14 mouse cellular contexts compared by ENCODE assay signal in genomic region chr7:64296286-64297010, GRCm38 (mm10). TPM values are rescaled to one million over a fixed set of nuclear protein-coding genes. Genes with fewer than 3 reads are reported as not detected.
DNase-seq lines count a peak whose midpoint lies in the region; TF ChIP-seq lines count a peak whose summit lies in the region.
"Had no signal": no experiment of that assay in that cellular context is flagged by ENCODE, and none has a peak within 500 bp of the region (broad histone marks: within the 10 kb centered on the region; RNA-seq: fewer than 3 reads in every experiment).

No protein-coding gene starts in this region.

- H3K4me3 ChIP-seq in layer of hippocampus, adult 2 months, result no peak overlapping the region
- H3K4me3 ChIP-seq: embryonic facial prominence, embryonic 12.5 days; megakaryocyte, embryonic 14.5 days had no signal

- peak overlapping the region; percentile 64 for H3K27ac ChIP-seq in layer of hippocampus, adult 2 months
- H3K27ac ChIP-seq: embryonic facial prominence, embryonic 12.5 days; stomach, postnatal 0 days had no signal

- TF ChIP-seq CTCF in layer of hippocampus, adult 2 months (conservative IDR thresholded peaks at IDR 0.05), result no peak

- DNase-seq in cerebellum, postnatal 10 days, result peak; percentile 17 to 34
- DNase-seq in cerebellum, adult 8-10 months, result no peak
- DNase-seq in layer of hippocampus, adult 2 months (ENCODE audit: low spot score in 2 of 2), result no peak
- no peak for DNase-seq in layer of hippocampus, postnatal 25 days (ENCODE audit: extremely low spot score in 1 of 2, low spot score in 1 of 2)
- peak; percentile 44 to 49 for DNase-seq in right cerebral cortex, postnatal 10 days (ENCODE audit: low spot score in 2 of 2)
- DNase-seq in right cerebral cortex, postnatal 25 days, result no peak
- DNase-seq in telencephalon, adult 2 months (ENCODE audit: low read depth, low spot score), result peak; percentile 33
- DNase-seq in cerebellum, postnatal 25 days, result no peak
- DNase-seq: gastrocnemius, postnatal 25 days; heart, postnatal 4 days; kidney, adult 9 months had no signal

RNA-seq across cellular contexts. Expression of gene Mtmr10, which starts 9.0 kb away (rescaled TPM):
- 10 to 100 TPM; 14.9 to 18.7 TPM for total RNA-seq in layer of hippocampus, adult 2 months (2021)
- total RNA-seq in layer of hippocampus, postnatal 25 days (2021), result 10 to 100 TPM; 16.6 to 18.7 TPM

Comparison
In these comparisons a context has a peak if more than half of its experiments do, and no peak if none do; other contexts are left out.
1. DNase-seq: peak in cerebellum, postnatal 10 days (2 of 2), right cerebral cortex, postnatal 10 days (2 of 2) and telencephalon, adult 2 months (single experiment); none in cerebellum, adult 8-10 months (single experiment), layer of hippocampus, adult 2 months (0 of 2), layer of hippocampus, postnatal 25 days (0 of 2), right cerebral cortex, postnatal 25 days (single experiment) and cerebellum, postnatal 25 days (0 of 2).